Mouse (Mus musculus) hindbrain, embryonic 10.5 days (tissue): ENCODE data around the gene H2-T24. TPM values are rescaled to one million over a fixed set of nuclear protein-coding genes. Genes with fewer than 3 reads are reported as not detected.
"Not testable (repeated sequence)": the region's sequence is repeated elsewhere in the genome, so short reads cannot be mapped to it uniquely, and the experiment has no call there.

Source experiments
- DNase-seq: peaks from one replicate; pipeline ENCODE4 v3.0.0-alpha.2; 2017; ENCODE audit warnings: low spot score
- H3K27ac ChIP-seq: fragments of 300-500 bp; sonication (generic); 2 replicates; pipeline ENCODE4 v1.5.1; 2016; ENCODE audit warnings: mild to moderate bottlenecking, moderate library complexity
- H3K27me3 ChIP-seq: fragments of 300-500 bp; sonication (generic); 2 replicates; pipeline ENCODE4 v1.6.1; 2016; ENCODE audit warnings: mild to moderate bottlenecking; ENCODE audit not compliant: poor library complexity, insufficient read depth, severe bottlenecking
- H3K36me3 ChIP-seq: fragments of 300-500 bp; sonication (generic); 2 replicates; pipeline ENCODE4 v1.6.1; 2016; ENCODE audit warnings: mild to moderate bottlenecking, moderate library complexity
- H3K4me1 ChIP-seq: fragments of 300-500 bp; sonication (generic); replicated peaks from 2 replicates; pipeline ENCODE4 v1.6.1; 2016; ENCODE audit warnings: mild to moderate bottlenecking
- H3K4me3 ChIP-seq: fragments of 300-500 bp; sonication (generic); 2 replicates; pipeline ENCODE4 v1.5.1; 2016; ENCODE audit warnings: mild to moderate bottlenecking, moderate library complexity
- H3K9me3 ChIP-seq: fragments of 300-500 bp; sonication (generic); 2 replicates; pipeline ENCODE4 v1.6.1; 2016; ENCODE audit warnings: mild to moderate bottlenecking, moderate library complexity
- WGBS: fragments of 180-500 bp; shearing (Covaris S2); methylation state at CpG from one replicate; pipeline ENCODE4 v1.1.7; 2016; 5-methylcytosine and 5-hydroxymethylcytosine counted together
- polyA plus RNA-seq: library from polyadenylated mRNA; unstranded; fragments of >200 nt; fragmentation: Nextera tagmentation; extraction: Ambion mirVana; gene quantifications from 2 replicates; pipeline ENCODE4 v1.2.1, GENCODE M21; 2016

Gene H2-T24
- polyA plus RNA-seq, 1 experiment from 2014 or later = 4.3 TPM

GRCm38 (mm10) chr17:36031583-36032331 is 11.4 kb upstream of the H2-T24 start:
- H3K36me3 ChIP-seq = not testable (repeated sequence)
- 1% methylated on average over 40 of the region's 40 CpGs for WGBS

GRCm38 (mm10) chr17:36030703-36031582 is 10.6 kb upstream of the H2-T24 start:
- H3K27me3 ChIP-seq, H3K36me3 ChIP-seq, H3K9me3 ChIP-seq, H3K27ac ChIP-seq, DNase-seq: not testable (repeated sequence)
- Histone ChIP-seq H3K4me1 (peaks cover 14% of the 10 kb centered on the region), H3K4me3 (peak overlapping the region; percentile 59)
- 38% methylated on average over 8 of the region's 8 CpGs for WGBS

More at GRCm38 (mm10) chr17:36031583-36032331, 11.4 kb upstream of the H2-T24 start:
- not testable (repeated sequence) for H3K4me1 ChIP-seq, H3K9me3 ChIP-seq, H3K27me3 ChIP-seq
- peak overlapping the region; percentile 73 for H3K27ac ChIP-seq
- peak overlapping the region; percentile 59 for H3K4me3 ChIP-seq
- peak; percentile 45 for DNase-seq

- not testable (repeated sequence) for H3K27me3 ChIP-seq, DNase-seq, H3K4me3 ChIP-seq, H3K36me3 ChIP-seq, H3K9me3 ChIP-seq, H3K27ac ChIP-seq
- WGBS = 86% methylated on average over 4 of the region's 4 CpGs
- H3K4me1 ChIP-seq = peaks cover 18% of the 10 kb centered on the region
These were observed 9.8 kb upstream of the H2-T24 start for GRCm38 (mm10) chr17:36030046-36030702.

- no peaks in the 10 kb centered on the region for H3K36me3 ChIP-seq
- no peak for DNase-seq
- no peaks in the 10 kb centered on the region for H3K9me3 ChIP-seq
- H3K27ac ChIP-seq = no peak overlapping the region
- no peak overlapping the region for H3K4me3 ChIP-seq
- peaks cover 10% of the 10 kb centered on the region for H3K27me3 ChIP-seq
- WGBS = 78% methylated on average over 7 of the region's 7 CpGs
- peaks cover 19% of the 10 kb centered on the region for H3K4me1 ChIP-seq
These were observed 8.7 kb upstream of the H2-T24 start for GRCm38 (mm10) chr17:36028879-36029619.

- Histone ChIP-seq H3K4me1 (peaks cover 19% of the 10 kb centered on the region), H3K27ac (no peak overlapping the region), H3K9me3 (no peaks in the 10 kb centered on the region), H3K4me3 (no peak overlapping the region), H3K36me3 (no peaks in the 10 kb centered on the region), H3K27me3 (peaks cover 10% of the 10 kb centered on the region)
- 93% methylated on average over 4 of the region's 4 CpGs for WGBS
- DNase-seq = no peak
These were observed 7.3 kb upstream of the H2-T24 start for GRCm38 (mm10) chr17:36027663-36028062.

- no peaks in the 10 kb centered on the region for H3K9me3 ChIP-seq
- no peak overlapping the region for H3K27ac ChIP-seq
- DNase-seq = peak; percentile 20
- 66% methylated on average over 4 of the region's 4 CpGs for WGBS
- H3K4me1 ChIP-seq = peaks cover 15% of the 10 kb centered on the region
- H3K4me3 ChIP-seq = no peak overlapping the region
- H3K27me3 ChIP-seq = no peaks in the 10 kb centered on the region
- no peaks in the 10 kb centered on the region for H3K36me3 ChIP-seq
These were observed 5.5 kb upstream of the H2-T24 start for GRCm38 (mm10) chr17:36025901-36026300.

- Histone ChIP-seq H3K36me3 (no peaks in the 10 kb centered on the region), H3K27ac (no peak overlapping the region), H3K4me1 (peaks cover 22% of the 10 kb centered on the region), H3K9me3 (no peaks in the 10 kb centered on the region; the same call in 1 of the 2 replicates), H3K4me3 (no peak overlapping the region), H3K27me3 (no peaks in the 10 kb centered on the region)
- 59% methylated on average over 5 of the region's 5 CpGs for WGBS
- DNase-seq = no peak
These were observed 4.8 kb upstream of the H2-T24 start for GRCm38 (mm10) chr17:36025197-36025596.

- H3K4me3 ChIP-seq = no peak overlapping the region
- 70% methylated on average over 9 of the region's 9 CpGs for WGBS
- H3K36me3 ChIP-seq = no peaks in the 10 kb centered on the region
- DNase-seq = no peak
- no peaks in the 10 kb centered on the region; the same call in 1 of the 2 replicates for H3K9me3 ChIP-seq
- H3K27me3 ChIP-seq = no peaks in the 10 kb centered on the region
- no peak overlapping the region for H3K27ac ChIP-seq
- H3K4me1 ChIP-seq = peaks cover 25% of the 10 kb centered on the region
These were observed 3.6 kb upstream of the H2-T24 start for GRCm38 (mm10) chr17:36023710-36024654.

- H3K4me1 ChIP-seq = peaks cover 25% of the 10 kb centered on the region
- no peaks in the 10 kb centered on the region for H3K36me3 ChIP-seq
- H3K27ac ChIP-seq = no peak overlapping the region
- no peaks in the 10 kb centered on the region for H3K27me3 ChIP-seq
- no peak overlapping the region for H3K4me3 ChIP-seq
- no peaks in the 10 kb centered on the region; the same call in 1 of the 2 replicates for H3K9me3 ChIP-seq
- WGBS = 92% methylated on average over 6 of the region's 6 CpGs
- no peak for DNase-seq
These were observed 2.6 kb upstream of the H2-T24 start for GRCm38 (mm10) chr17:36022922-36023321.

GRCm38 (mm10) chr17:36022098-36022497 is 1.7 kb upstream of the H2-T24 start:
- Histone ChIP-seq H3K36me3 (no peaks in the 10 kb centered on the region), H3K27ac (no peak overlapping the region), H3K27me3 (no peaks in the 10 kb centered on the region), H3K4me1 (peaks cover 25% of the 10 kb centered on the region), H3K9me3 (no peaks in the 10 kb centered on the region; the same call in 1 of the 2 replicates), H3K4me3 (no peak overlapping the region)
- 93% methylated on average over 9 of the region's 9 CpGs for WGBS
- DNase-seq = no peak

GRCm38 (mm10) chr17:36021309-36021708 is 949 bp upstream of the H2-T24 start:
- Histone ChIP-seq H3K36me3 (no peaks in the 10 kb centered on the region), H3K27ac (no peak overlapping the region), H3K9me3 (no peaks in the 10 kb centered on the region; the same call in 1 of the 2 replicates), H3K4me3 (no peak overlapping the region), H3K27me3 (no peaks in the 10 kb centered on the region), H3K4me1 (peaks cover 24% of the 10 kb centered on the region)
- WGBS = 98% methylated on average over 1 of the region's 1 CpGs
- DNase-seq = no peak
